Mouse (Mus musculus): ENCODE data around the gene Dhx58. TPM values are rescaled to one million over a fixed set of nuclear protein-coding genes. Genes with fewer than 3 reads are reported as not detected.

The Dhx58 gene
- 2.4 and 3.8 TPM in 2 replicates for total RNA-seq (2014; rRNA removed)
- 1.8 and 2.2 TPM in 2 replicates for polyA plus RNA-seq (2015; fragmentation: Nextera tagmentation; extraction: Ambion mirVana)

GRCm38 (mm10) chr11:100703851-100704531, at the start of gene Dhx58:
TSS of gene Dhx58 (minus strand) at chr11:100704271.
- H3K4me2 ChIP-seq (ENCODE audit: low read depth, low read length, poor library complexity, severe bottlenecking), result no peak within 1 kb of the TSS; the same call in 1 of the 2 replicates
- H3K4me1 ChIP-seq (ENCODE audit: insufficient read depth, low read length), result no peaks in the 10 kb centered on the region
- H3K36me3 ChIP-seq (ENCODE audit: insufficient read depth, low read length), result peaks cover 43% of the 10 kb centered on the region
- no peaks in the 10 kb centered on the region for H3K27me3 ChIP-seq (ENCODE audit: insufficient read depth, low read length)
- H3K9me3 ChIP-seq (ENCODE audit: low read length), result no peaks in the 10 kb centered on the region
- H3K4me3 ChIP-seq (ENCODE audit: low read depth, low read length), result no peak within 1 kb of the TSS
- 76% methylated on average over 7 of the region's 7 CpGs for WGBS
- TF ChIP-seq CTCF (IDR thresholded peaks at IDR 0.05), result no peak
- no peak for DNase-seq (ENCODE audit: low spot score)
- no peak within 1 kb of the TSS for H3K27ac ChIP-seq (ENCODE audit: low read depth, low read length)
- ATAC-seq (ENCODE audit: low FRiP score), result no peak
- no peak within 1 kb of the TSS for H3K9ac ChIP-seq (replicated peaks; ENCODE audit: low read length, poor library complexity, severe bottlenecking)

- Histone ChIP-seq H3K36me3 (ENCODE audit: insufficient read depth, low read length) (peaks cover 37% of the 10 kb centered on the region), H3K27ac (ENCODE audit: low read depth, low read length) (no peak overlapping the region), H3K4me1 (ENCODE audit: insufficient read depth, low read length) (no peaks in the 10 kb centered on the region), H3K9ac (replicated peaks; ENCODE audit: low read length, poor library complexity, severe bottlenecking) (no peak overlapping the region), H3K4me2 (ENCODE audit: low read depth, low read length, poor library complexity, severe bottlenecking) (no peak overlapping the region), H3K4me3 (ENCODE audit: low read depth, low read length) (no peak overlapping the region), H3K9me3 (ENCODE audit: low read length) (no peaks in the 10 kb centered on the region), H3K27me3 (ENCODE audit: insufficient read depth, low read length) (no peaks in the 10 kb centered on the region)
- TF ChIP-seq CTCF (IDR thresholded peaks at IDR 0.05), result no peak
- 42% methylated on average over 10 of the region's 10 CpGs for WGBS
- DNase-seq (ENCODE audit: low spot score), result no peak
- ATAC-seq (ENCODE audit: low FRiP score), result no peak
Observed at GRCm38 (mm10) chr11:100752294-100752693, 48.2 kb upstream of the Dhx58 start.

GRCm38 (mm10) chr11:100750127-100750526, 46.1 kb upstream of the Dhx58 start:
- no peaks in the 10 kb centered on the region for H3K9me3 ChIP-seq (ENCODE audit: low read length)
- H3K4me2 ChIP-seq (ENCODE audit: low read depth, low read length, poor library complexity, severe bottlenecking), result no peak overlapping the region
- no peak for TF ChIP-seq CTCF (IDR thresholded peaks at IDR 0.05)
- H3K27me3 ChIP-seq (ENCODE audit: insufficient read depth, low read length), result no peaks in the 10 kb centered on the region
- H3K9ac ChIP-seq (replicated peaks; ENCODE audit: low read length, poor library complexity, severe bottlenecking), result no peak overlapping the region
- DNase-seq (ENCODE audit: low spot score) (no peak), ATAC-seq (ENCODE audit: low FRiP score) (no peak)
- WGBS, result 93% methylated on average over 16 of the region's 16 CpGs
- peaks cover 34% of the 10 kb centered on the region for H3K36me3 ChIP-seq (ENCODE audit: insufficient read depth, low read length)
- H3K27ac ChIP-seq (ENCODE audit: low read depth, low read length), result no peak overlapping the region
- no peak overlapping the region for H3K4me3 ChIP-seq (ENCODE audit: low read depth, low read length)
- H3K4me1 ChIP-seq (ENCODE audit: insufficient read depth, low read length), result no peaks in the 10 kb centered on the region

GRCm38 (mm10) chr11:100749469-100749868, 45.4 kb upstream of the Dhx58 start:
- ATAC-seq (ENCODE audit: low FRiP score), result no peak
- H3K27me3 ChIP-seq (ENCODE audit: insufficient read depth, low read length), result no peaks in the 10 kb centered on the region
- TF ChIP-seq CTCF (IDR thresholded peaks at IDR 0.05), result no peak

GRCm38 (mm10) chr11:100748620-100749019, 44.5 kb upstream of the Dhx58 start:
- ATAC-seq (ENCODE audit: low FRiP score) (no peak), DNase-seq (ENCODE audit: low spot score) (no peak)
- TF ChIP-seq CTCF (IDR thresholded peaks at IDR 0.05), result no peak
- no peak overlapping the region for H3K9ac ChIP-seq (replicated peaks; ENCODE audit: low read length, poor library complexity, severe bottlenecking)
- H3K9me3 ChIP-seq (ENCODE audit: low read length), result no peaks in the 10 kb centered on the region
- H3K27ac ChIP-seq (ENCODE audit: low read depth, low read length), result no peak overlapping the region
- H3K27me3 ChIP-seq (ENCODE audit: insufficient read depth, low read length), result no peaks in the 10 kb centered on the region
- WGBS, result 80% methylated on average over 4 of the region's 4 CpGs
- H3K4me3 ChIP-seq (ENCODE audit: low read depth, low read length), result no peak overlapping the region
- H3K36me3 ChIP-seq (ENCODE audit: insufficient read depth, low read length), result peaks cover 29% of the 10 kb centered on the region
- H3K4me1 ChIP-seq (ENCODE audit: insufficient read depth, low read length), result no peaks in the 10 kb centered on the region
- no peak overlapping the region for H3K4me2 ChIP-seq (ENCODE audit: low read depth, low read length, poor library complexity, severe bottlenecking)

More at GRCm38 (mm10) chr11:100749469-100749868, 45.4 kb upstream of the Dhx58 start:
- H3K4me1 ChIP-seq (ENCODE audit: insufficient read depth, low read length), result no peaks in the 10 kb centered on the region
- no peak for DNase-seq (ENCODE audit: low spot score)
- H3K9ac ChIP-seq (replicated peaks; ENCODE audit: low read length, poor library complexity, severe bottlenecking), result no peak overlapping the region
- no peaks in the 10 kb centered on the region for H3K9me3 ChIP-seq (ENCODE audit: low read length)
- 56% methylated on average over 25 of the region's 25 CpGs for WGBS
- H3K4me3 ChIP-seq (ENCODE audit: low read depth, low read length), result no peak overlapping the region
- no peak overlapping the region for H3K4me2 ChIP-seq (ENCODE audit: low read depth, low read length, poor library complexity, severe bottlenecking)
- no peak overlapping the region for H3K27ac ChIP-seq (ENCODE audit: low read depth, low read length)
- peaks cover 30% of the 10 kb centered on the region for H3K36me3 ChIP-seq (ENCODE audit: insufficient read depth, low read length)

- no peak for DNase-seq (ENCODE audit: low spot score)
- Histone ChIP-seq H3K27ac (ENCODE audit: low read depth, low read length) (no peak overlapping the region), H3K36me3 (ENCODE audit: insufficient read depth, low read length) (peaks cover 33% of the 10 kb centered on the region), H3K9me3 (ENCODE audit: low read length) (no peaks in the 10 kb centered on the region), H3K27me3 (ENCODE audit: insufficient read depth, low read length) (no peaks in the 10 kb centered on the region), H3K4me2 (ENCODE audit: low read depth, low read length, poor library complexity, severe bottlenecking) (no peak overlapping the region), H3K9ac (replicated peaks; ENCODE audit: low read length, poor library complexity, severe bottlenecking) (no peak overlapping the region), H3K4me3 (ENCODE audit: low read depth, low read length) (no peak overlapping the region), H3K4me1 (ENCODE audit: insufficient read depth, low read length) (no peaks in the 10 kb centered on the region)
- ATAC-seq (ENCODE audit: low FRiP score), result no peak
- TF ChIP-seq CTCF (IDR thresholded peaks at IDR 0.05), result no peak
- 77% methylated on average over 5 of the region's 5 CpGs for WGBS
Observed at GRCm38 (mm10) chr11:100747114-100747513, 43.0 kb upstream of the Dhx58 start.
